Mouse (Mus musculus) megakaryocyte, adult 5-6 weeks (primary cell): ENCODE data around the gene AW146154. TPM values are rescaled to one million over a fixed set of nuclear protein-coding genes. Genes with fewer than 3 reads are reported as not detected.
"Not testable (repeated sequence)": the region's sequence is repeated elsewhere in the genome, so short reads cannot be mapped to it uniquely, and the experiment has no call there.

Experiments used
- ATAC-seq: 2 replicates; pipeline ENCODE4 v1.8.0; 2016; ENCODE audit warnings: mild to moderate bottlenecking, inconsistent platforms; ENCODE audit not compliant: poor library complexity, severe bottlenecking
- total RNA-seq, 2 experiments: library from RNA; stranded (forward) in 1 of 2; stranded (reverse) in 1 of 2; fragments of 153-499, 151-499 nt in 1 of 2; fragments of 221-1000, 200-1000 nt in 1 of 2; gene quantifications; 2 replicates each; pipeline versions ENCODE4 v1.2.3 to v1.2.4; 2015 to 2017

Gene AW146154
- total RNA-seq (2015) (5.4 and 8.5 TPM in 2 replicates), total RNA-seq (2017) (7.4 and 7.9 TPM in 2 replicates)

DNA sequence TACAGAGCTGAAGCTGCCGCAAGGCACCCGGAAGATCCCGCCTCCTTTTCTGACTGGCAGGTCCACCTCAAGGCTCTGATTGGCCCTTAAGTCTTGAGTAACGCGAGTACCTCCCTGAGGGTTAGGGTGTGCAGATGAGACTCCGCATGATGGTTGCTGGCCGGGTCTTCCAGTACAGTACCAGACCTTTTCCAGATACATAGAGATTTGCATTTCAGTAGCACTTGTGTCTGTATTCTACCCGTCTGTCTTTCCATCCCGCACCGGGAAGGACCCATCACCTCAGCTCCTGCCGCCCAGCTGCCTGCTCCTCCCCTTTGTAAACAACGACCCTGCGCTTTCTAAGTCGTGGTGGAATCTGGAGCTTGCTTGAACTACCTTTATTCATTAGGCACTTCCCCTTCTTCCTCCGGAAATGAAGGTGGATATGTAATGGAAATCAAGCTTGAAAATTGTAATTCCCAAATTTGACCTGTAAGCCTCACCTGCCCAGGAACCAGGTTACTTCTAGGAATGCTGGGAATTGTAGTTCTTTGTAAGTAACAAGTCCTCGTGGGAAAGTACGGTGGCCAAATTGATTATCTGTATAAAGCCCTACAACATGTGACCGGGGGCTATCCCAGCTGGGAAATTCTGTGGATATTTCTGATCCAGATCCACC is at the start of gene AW146154, which contains the start of gene Gm20449:
AW146154 (minus strand) TSS at position 502 of the 661 bp plus-strand sequence.
Gm20449 (minus strand) TSS at position 29 of the 661 bp plus-strand sequence.
- ATAC-seq: peak; percentile 95

DNA sequence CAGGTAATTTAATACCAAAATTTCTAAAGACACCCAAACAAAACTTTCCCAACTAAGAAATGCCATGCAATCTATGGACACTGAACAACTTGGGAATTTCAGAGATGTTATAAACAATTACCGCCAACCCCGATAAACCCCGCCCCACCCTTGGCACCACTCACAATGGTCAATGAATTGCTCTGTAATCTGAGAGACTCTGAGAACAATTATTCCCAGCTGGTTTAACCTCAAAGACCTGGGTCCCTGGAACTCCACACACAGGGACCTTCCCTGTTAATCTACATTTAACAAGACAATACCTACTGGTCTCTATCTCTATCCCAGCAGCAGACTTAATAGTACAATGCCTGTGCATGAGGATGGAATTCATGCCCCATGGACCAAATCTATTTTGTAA is 13.0 kb upstream of the AW146154 start:
- no peak for ATAC-seq

DNA sequence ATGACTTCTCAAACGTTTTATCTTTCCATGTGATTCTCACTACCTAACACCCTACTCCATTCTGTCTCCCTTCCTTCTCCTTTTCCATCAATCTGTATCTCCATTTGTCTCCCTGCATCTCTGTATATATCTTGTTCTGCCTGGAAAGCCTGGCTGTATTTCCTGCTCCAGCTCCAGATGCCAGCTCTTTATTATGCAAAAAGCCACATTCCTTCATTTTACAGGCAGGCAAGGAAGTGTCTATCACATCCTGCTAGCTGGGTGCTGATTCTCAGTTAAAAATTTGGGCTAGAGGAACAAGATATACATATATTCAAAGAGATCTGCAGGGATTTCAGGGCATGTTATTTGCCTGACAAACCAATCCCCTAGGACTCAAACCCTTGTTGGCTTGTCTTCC is 12.5 kb upstream of the AW146154 start:
- no peak for ATAC-seq

DNA sequence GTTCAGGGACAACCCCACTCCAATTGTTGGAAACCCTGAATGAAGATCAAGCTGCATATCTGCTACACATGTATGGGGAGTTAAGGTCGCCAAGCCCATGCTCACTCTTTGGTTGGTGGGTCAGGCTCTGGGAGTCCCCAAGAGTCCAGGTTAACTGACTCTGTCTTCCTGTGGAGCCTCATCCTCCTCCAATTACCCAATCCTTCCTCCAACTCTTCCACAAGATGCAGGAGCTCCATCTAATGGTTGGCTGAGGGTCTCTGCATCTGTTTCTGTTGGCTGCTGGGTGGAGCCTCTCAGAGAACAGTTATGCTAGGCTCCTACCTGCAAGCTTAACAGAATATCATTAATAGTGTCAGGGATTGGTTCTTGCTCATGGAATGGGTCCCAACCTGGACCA is 2.7 kb upstream of the AW146154 start:
- ATAC-seq: no peak

DNA sequence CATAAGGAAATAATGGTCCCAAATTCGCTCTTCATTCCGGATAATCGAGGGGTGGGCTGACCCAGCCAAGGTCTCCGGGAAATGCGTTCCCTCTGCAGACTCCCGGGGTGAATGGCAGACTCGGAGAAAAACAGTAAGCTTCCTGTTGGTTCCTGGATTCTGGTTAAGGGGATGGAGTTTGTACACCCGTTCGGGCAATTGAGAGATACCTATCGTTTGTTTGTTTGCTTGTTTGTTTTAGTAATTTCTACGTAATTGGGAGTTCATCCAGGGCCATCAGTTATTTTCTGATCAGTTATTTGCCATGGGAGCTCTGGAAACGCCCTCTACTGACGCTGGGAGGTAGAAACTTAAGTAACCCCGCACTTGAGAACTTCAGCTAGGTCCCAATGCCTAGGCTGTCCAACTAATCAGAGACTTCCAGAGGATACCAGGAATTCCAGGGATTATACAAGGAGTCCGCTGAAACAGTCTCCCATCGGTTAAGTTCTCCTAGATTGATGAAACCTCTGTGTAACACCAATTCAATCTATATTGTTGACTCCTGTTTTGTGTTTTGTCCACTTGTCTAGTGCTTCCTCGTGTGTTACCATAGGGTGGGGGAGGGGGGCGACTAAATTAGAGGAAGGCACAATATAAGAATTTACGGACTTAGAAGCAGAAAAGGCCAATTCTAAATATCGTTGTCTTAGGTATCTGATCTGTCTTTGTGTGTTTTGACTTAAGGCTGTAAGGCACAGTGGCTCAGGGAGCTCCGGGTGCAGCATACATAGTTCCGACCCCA is 653 bp upstream of the AW146154 start:
- 0 out of 2 replicates have a peak, but pooled peaks have one; percentile 36 for ATAC-seq

DNA sequence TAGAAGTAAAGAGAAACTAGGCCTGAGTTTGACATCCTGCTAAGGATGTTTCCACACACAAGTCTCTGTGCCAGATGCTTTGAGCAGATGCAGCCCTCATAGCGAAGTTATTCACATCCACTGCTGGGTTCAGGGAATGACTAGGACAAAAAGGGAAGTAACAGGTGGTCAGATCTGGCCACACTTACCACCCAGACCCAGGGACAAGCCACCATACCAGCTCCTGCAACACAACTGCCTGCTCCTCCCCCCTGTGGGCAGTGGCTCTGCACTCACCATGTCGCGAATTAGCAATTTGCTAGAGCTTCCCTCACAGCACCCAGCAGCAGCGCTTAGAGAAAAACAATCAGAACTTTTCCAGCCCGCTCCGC is 687 bp downstream of the AW146154 start:
- peak; percentile 68 for ATAC-seq

DNA sequence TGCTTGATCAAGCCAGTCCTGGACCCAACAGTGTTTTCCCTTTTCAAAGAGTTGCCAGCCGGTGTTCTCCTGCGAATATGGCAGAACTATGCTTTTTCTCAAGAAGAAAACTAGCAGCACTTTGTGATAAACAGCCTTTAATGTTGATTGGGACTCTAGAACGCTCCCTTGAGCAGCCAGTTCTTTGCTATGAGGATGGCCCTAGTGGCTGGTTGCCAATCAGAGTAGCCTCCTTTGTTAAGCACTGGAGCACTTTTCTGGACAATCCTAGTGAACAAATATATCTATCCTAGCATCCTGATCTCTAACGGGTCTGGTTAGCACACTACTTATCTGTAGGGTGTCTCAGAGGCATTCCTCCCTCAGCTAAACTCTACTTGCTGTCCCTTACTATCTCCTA is 1.2 kb downstream of the AW146154 start:
- ATAC-seq: not testable (repeated sequence)

DNA sequence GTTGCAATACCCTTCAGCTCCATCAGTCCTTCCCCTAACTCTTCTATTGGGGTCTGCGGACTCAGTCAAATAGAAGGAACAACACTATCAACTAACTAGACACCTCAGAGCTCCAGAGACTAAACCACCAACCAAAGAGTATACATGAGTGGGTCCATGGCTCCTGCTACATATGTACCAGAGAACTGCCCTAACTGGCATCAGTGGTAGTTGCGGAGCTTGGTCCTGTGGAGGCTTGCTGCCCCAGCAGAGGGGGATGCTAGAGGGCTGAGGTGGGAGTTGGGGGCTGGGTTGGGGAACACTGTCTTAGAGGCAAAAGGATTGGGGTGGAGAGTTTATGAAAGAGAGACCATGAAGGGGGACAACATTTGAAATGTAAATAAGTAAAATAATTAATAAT is 1.8 kb downstream of the AW146154 start:
- no peak for ATAC-seq

DNA sequence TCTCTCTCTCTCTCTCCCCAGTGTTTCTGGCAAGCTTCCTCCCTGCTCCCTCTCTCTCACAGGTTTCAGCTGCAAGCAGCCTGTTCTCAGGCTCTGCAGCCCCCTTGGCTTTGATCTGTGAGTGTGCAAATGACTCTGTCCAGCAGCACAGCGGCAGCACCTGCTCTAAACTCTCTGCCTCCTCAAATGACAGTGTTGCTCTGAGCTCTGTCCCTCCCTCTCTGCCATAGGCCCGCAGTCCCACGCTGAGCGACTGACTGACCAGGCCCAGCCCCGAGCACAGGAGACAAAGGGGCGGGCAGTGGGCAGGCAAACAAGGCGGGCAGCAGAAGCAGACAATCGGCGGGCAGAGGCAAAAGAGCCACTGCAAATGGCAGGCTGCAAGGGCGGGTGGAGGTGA is 47.8 kb downstream of the AW146154 start:
- no peak for ATAC-seq

DNA sequence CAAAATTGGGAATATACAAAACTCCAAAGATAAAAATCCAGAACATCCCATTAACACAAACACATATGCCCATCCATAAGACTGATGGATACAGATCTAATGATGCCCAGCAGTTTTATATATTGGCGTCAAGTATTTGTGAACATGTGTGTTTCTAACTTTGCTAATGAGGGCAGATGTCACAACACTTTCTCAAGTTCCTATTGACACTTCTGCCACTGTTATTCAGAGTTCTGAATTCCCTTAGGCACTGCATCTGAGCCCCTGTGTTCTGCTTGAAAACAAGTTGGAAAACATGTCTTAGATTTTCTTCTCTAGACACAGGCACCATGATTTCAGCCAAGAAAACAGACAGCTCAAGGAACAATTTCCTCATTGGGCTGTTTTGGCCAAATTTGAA is 51.1 kb downstream of the AW146154 start, which contains the start of gene Vmn2r57:
Vmn2r57 (minus strand) TSS at position 101 of the 400 bp plus-strand sequence.
- not testable (repeated sequence) for ATAC-seq

Other genes with a start within 250 kb of the AW146154 start
- 15.2 and 25.2 TPM in 2 replicates for gene AI987944, start 106.5 kb downstream of the AW146154 start, total RNA-seq (2015)
- 24.0 and 26.9 TPM in 2 replicates for gene AI987944, start 106.5 kb downstream of the AW146154 start, total RNA-seq (2017)
- gene Vmn2r57, start 51.2 kb downstream of the AW146154 start, total RNA-seq (2015): not detected in 2 replicates
- not detected in 2 replicates for gene Vmn2r57, start 51.2 kb downstream of the AW146154 start, total RNA-seq (2017)
- gene Gm20449, start 473 bp downstream of the AW146154 start, total RNA-seq (2015): not detected in 2 replicates
- gene Gm20449, start 473 bp downstream of the AW146154 start, total RNA-seq (2017): not detected in 2 replicates
- gene Gm6871, start 73.8 kb upstream of the AW146154 start, total RNA-seq (2015): not detected in 2 replicates
- not detected in 2 replicates for gene Gm6871, start 73.8 kb upstream of the AW146154 start, total RNA-seq (2017)
- 10.3 and 10.6 TPM in 2 replicates for gene 2610021A01Rik, start 99.3 kb upstream of the AW146154 start, total RNA-seq (2015)
- gene 2610021A01Rik, start 99.3 kb upstream of the AW146154 start, total RNA-seq (2017): 7.8 and 8.7 TPM in 2 replicates
- 4.6 and 10.9 TPM in 2 replicates for gene Zfp788, start 133.3 kb upstream of the AW146154 start, total RNA-seq (2015)
- 4.7 and 8.2 TPM in 2 replicates for gene Zfp788, start 133.3 kb upstream of the AW146154 start, total RNA-seq (2017)